Mouse (Mus musculus): ENCODE measurements around the gene Ccdc14. TPM values are rescaled to one million over a fixed set of nuclear protein-coding genes. Genes with fewer than 3 reads are reported as not detected.
"Not testable (repeated sequence)": the region's sequence is repeated elsewhere in the genome, so short reads cannot be mapped to it uniquely, and the experiment has no call there.

Ccdc14 gene
- total RNA-seq, 1 experiment from 2014 or later, result 12.8 TPM

GRCm38 (mm10) chr16:34706019-34706418 lies 15.6 kb downstream of the Ccdc14 start:
- no peak for ATAC-seq (replicated peaks; ENCODE audit: low read depth, poor library complexity, severe bottlenecking)

GRCm38 (mm10) chr16:34706487-34706946 lies 16.1 kb downstream of the Ccdc14 start:
- ATAC-seq (replicated peaks; ENCODE audit: low read depth, poor library complexity, severe bottlenecking), result no peak

- 0 out of 2 replicates have a peak, but pooled peaks have one; percentile 18 for ATAC-seq (replicated peaks; ENCODE audit: low read depth, poor library complexity, severe bottlenecking)
These were observed 21.1 kb downstream of the Ccdc14 start for GRCm38 (mm10) chr16:34711481-34711880.

GRCm38 (mm10) chr16:34725156-34725555 lies 34.7 kb downstream of the Ccdc14 start:
- ATAC-seq (replicated peaks; ENCODE audit: low read depth, poor library complexity, severe bottlenecking), result no peak

- not testable (repeated sequence) for ATAC-seq (replicated peaks; ENCODE audit: low read depth, poor library complexity, severe bottlenecking)
These were observed 38.2 kb downstream of the Ccdc14 start for GRCm38 (mm10) chr16:34728610-34729009.

- no peak for ATAC-seq (replicated peaks; ENCODE audit: low read depth, poor library complexity, severe bottlenecking)
These were observed 39.0 kb downstream of the Ccdc14 start for GRCm38 (mm10) chr16:34729371-34729770.

GRCm38 (mm10) chr16:34738656-34739233 lies 48.3 kb downstream of the Ccdc14 start:
- ATAC-seq (replicated peaks; ENCODE audit: low read depth, poor library complexity, severe bottlenecking), result peak; percentile 74

- no peak for ATAC-seq (replicated peaks; ENCODE audit: low read depth, poor library complexity, severe bottlenecking)
These were observed 52.5 kb downstream of the Ccdc14 start for GRCm38 (mm10) chr16:34742930-34743329.

GRCm38 (mm10) chr16:34745065-34745585 lies 54.7 kb downstream of the Ccdc14 start, which contains the start of gene Mylk:
Mylk (plus strand) TSS chr16:34745210.
- peak; percentile 80 for ATAC-seq (replicated peaks; ENCODE audit: low read depth, poor library complexity, severe bottlenecking)

- ATAC-seq (replicated peaks; ENCODE audit: low read depth, poor library complexity, severe bottlenecking), result no peak
These were observed 57.8 kb downstream of the Ccdc14 start for GRCm38 (mm10) chr16:34748081-34748720.

- ATAC-seq (replicated peaks; ENCODE audit: low read depth, poor library complexity, severe bottlenecking), result no peak
These were observed 59.1 kb downstream of the Ccdc14 start for GRCm38 (mm10) chr16:34749536-34749935.

- ATAC-seq (replicated peaks; ENCODE audit: low read depth, poor library complexity, severe bottlenecking), result no peak
These were observed 61.6 kb downstream of the Ccdc14 start for GRCm38 (mm10) chr16:34752026-34752425.

GRCm38 (mm10) chr16:34752977-34753376 lies 62.6 kb downstream of the Ccdc14 start:
- ATAC-seq (replicated peaks; ENCODE audit: low read depth, poor library complexity, severe bottlenecking), result peak; percentile 87

- ATAC-seq (replicated peaks; ENCODE audit: low read depth, poor library complexity, severe bottlenecking), result no peak
These were observed 66.6 kb downstream of the Ccdc14 start for GRCm38 (mm10) chr16:34756991-34757390.

GRCm38 (mm10) chr16:34758205-34758604 lies 67.8 kb downstream of the Ccdc14 start:
- ATAC-seq (replicated peaks; ENCODE audit: low read depth, poor library complexity, severe bottlenecking), result no peak

- no peak for ATAC-seq (replicated peaks; ENCODE audit: low read depth, poor library complexity, severe bottlenecking)
These were observed 73.7 kb downstream of the Ccdc14 start for GRCm38 (mm10) chr16:34763959-34764591.

GRCm38 (mm10) chr16:34765666-34766065 lies 75.2 kb downstream of the Ccdc14 start:
- no peak for ATAC-seq (replicated peaks; ENCODE audit: low read depth, poor library complexity, severe bottlenecking)

GRCm38 (mm10) chr16:34766193-34766592 lies 75.8 kb downstream of the Ccdc14 start:
- no peak for ATAC-seq (replicated peaks; ENCODE audit: low read depth, poor library complexity, severe bottlenecking)

- ATAC-seq (replicated peaks; ENCODE audit: low read depth, poor library complexity, severe bottlenecking), result no peak
These were observed 77.0 kb downstream of the Ccdc14 start for GRCm38 (mm10) chr16:34767443-34767842.

- no peak for ATAC-seq (replicated peaks; ENCODE audit: low read depth, poor library complexity, severe bottlenecking)
These were observed 78.0 kb downstream of the Ccdc14 start for GRCm38 (mm10) chr16:34768436-34768835.

GRCm38 (mm10) chr16:34770127-34770526 lies 79.7 kb downstream of the Ccdc14 start:
- ATAC-seq (replicated peaks; ENCODE audit: low read depth, poor library complexity, severe bottlenecking), result peak; percentile 65
